Mouse (Mus musculus) CH12.LX (cell line): Measurements from ENCODE around the gene Mymk. TPM values are rescaled to one million over a fixed set of nuclear protein-coding genes. Genes with fewer than 3 reads are reported as not detected.

ENCODE experiments used
- DNase-seq: peaks from one replicate; pipeline ENCODE4 v3.0.0-alpha.2; 2013; ENCODE audit errors: extremely low read depth
- H3K27ac ChIP-seq: 2 replicates; pipeline ENCODE4 v1.5.1; 2012; ENCODE audit warnings: low read depth, mild to moderate bottlenecking, control low read depth, moderate library complexity; ENCODE audit not compliant: insufficient read depth
- H3K27me3 ChIP-seq: replicated peaks from 2 replicates; pipeline ENCODE3; 2012; ENCODE audit warnings: inconsistent platforms
- H3K36me3 ChIP-seq, 2 experiments: replicated peaks in 1 of 2; 2 replicates each; pipeline versions ENCODE3 to v1.6.1; 2012; ENCODE audit warnings: inconsistent platforms in 1 of 2, low read length in 1 of 2, mild to moderate bottlenecking in 1 of 2, mixed read lengths in 1 of 2, moderate library complexity in 1 of 2; ENCODE audit not compliant: control insufficient read depth in 1 of 2, insufficient read depth in 1 of 2
- H3K4me1 ChIP-seq, 2 experiments: 2 replicates each; pipeline ENCODE4 v1.6.1; 2012; ENCODE audit warnings: inconsistent platforms in 1 of 2, moderate library complexity in 1 of 2; ENCODE audit not compliant: insufficient read depth in 2 of 2, control insufficient read depth in 1 of 2
- H3K4me2 ChIP-seq: 2 replicates; pipeline ENCODE4 v1.6.1; 2012; ENCODE audit warnings: low read depth, mild to moderate bottlenecking, control low read depth; ENCODE audit not compliant: poor library complexity, insufficient read depth, severe bottlenecking
- H3K4me3 ChIP-seq, 3 experiments: fragments of 150-350 bp in 1 of 3; sonication (generic) in 1 of 3; replicated peaks in 1 of 3; 2 replicates each; pipeline versions ENCODE3 to v1.5.1; 2011 to 2012; ENCODE audit warnings: low read depth in 2 of 3, low read length in 2 of 3, mild to moderate bottlenecking in 2 of 3, moderate library complexity in 2 of 3, control low read depth in 1 of 3, improper control_type of control experiment in 1 of 3, inconsistent platforms in 1 of 3, mixed read lengths in 1 of 3; ENCODE audit not compliant: poor library complexity in 1 of 3
- H3K79me2 ChIP-seq: replicated peaks from 2 replicates; pipeline ENCODE4 v1.6.1; 2012; ENCODE audit warnings: mild to moderate bottlenecking, moderate library complexity; ENCODE audit not compliant: control insufficient read depth, poor library complexity, insufficient read depth, severe bottlenecking; ENCODE audit errors: extremely low read depth
- H3K9ac ChIP-seq: 2 replicates; pipeline ENCODE4 v1.6.1; 2012; ENCODE audit warnings: low read depth, mild to moderate bottlenecking, control low read depth, moderate library complexity; ENCODE audit not compliant: insufficient read depth
- H3K9me3 ChIP-seq: replicated peaks from 2 replicates; pipeline ENCODE3; 2012; ENCODE audit warnings: low read length, inconsistent platforms, mixed read lengths
- BHLHE40 ChIP-seq: IDR thresholded peaks from 2 replicates; pipeline ENCODE4 v1.6.1; 2011; ENCODE audit warnings: mild to moderate bottlenecking, low read depth, low read length, improper control_type of control experiment
- CHD1 ChIP-seq: IDR thresholded peaks from 2 replicates; pipeline ENCODE4 v1.6.1; 2012; ENCODE audit warnings: low read depth, low read length, improper control_type of control experiment, inconsistent platforms
- E2F4 ChIP-seq: IDR thresholded peaks from 2 replicates; pipeline ENCODE4 v1.6.1; 2011; ENCODE audit warnings: low read depth, low read length, improper control_type of control experiment; ENCODE audit not compliant: insufficient replicate concordance
- ELF1 ChIP-seq: IDR thresholded peaks from 2 replicates; pipeline ENCODE4 v1.6.1; 2014; ENCODE audit warnings: low read depth, mild to moderate bottlenecking, inconsistent platforms, low read length, improper control_type of control experiment
- EP300 ChIP-seq: IDR thresholded peaks from 2 replicates; pipeline ENCODE4 v1.6.1; 2011; ENCODE audit warnings: low read length, improper control_type of control experiment
- ETS1 ChIP-seq: conservative IDR thresholded peaks from 2 replicates; pipeline ENCODE4 v1.6.1; 2012; ENCODE audit warnings: low read depth, mild to moderate bottlenecking, inconsistent platforms, low read length, improper control_type of control experiment, moderate library complexity
- GABPA ChIP-seq: IDR thresholded peaks from 2 replicates; pipeline ENCODE4 v1.6.1; 2012; ENCODE audit warnings: low read depth, low read length, improper control_type of control experiment, inconsistent platforms; ENCODE audit not compliant: insufficient replicate concordance
- IRF4 ChIP-seq: IDR thresholded peaks from 2 replicates; pipeline ENCODE4 v1.6.1; 2014; ENCODE audit warnings: low read depth, mild to moderate bottlenecking, inconsistent platforms, low read length, improper control_type of control experiment
- KAT2A ChIP-seq: IDR thresholded peaks from 2 replicates; pipeline ENCODE4 v1.6.1; 2012; ENCODE audit warnings: low read length, improper control_type of control experiment, inconsistent platforms; ENCODE audit not compliant: insufficient replicate concordance
- MAX ChIP-seq: IDR thresholded peaks from 2 replicates; pipeline ENCODE4 v1.6.1; 2011; ENCODE audit warnings: low read length, improper control_type of control experiment
- MAZ ChIP-seq: IDR thresholded peaks from 2 replicates; pipeline ENCODE4 v1.6.1; 2012; ENCODE audit warnings: low read depth, mild to moderate bottlenecking, inconsistent platforms, low read length, improper control_type of control experiment, moderate library complexity
- MEF2A ChIP-seq: IDR thresholded peaks from 2 replicates; pipeline ENCODE4 v1.6.1; 2014; ENCODE audit warnings: low read depth, mild to moderate bottlenecking, inconsistent platforms, low read length, improper control_type of control experiment, borderline replicate concordance
- MXI1 ChIP-seq: IDR thresholded peaks from 2 replicates; pipeline ENCODE4 v1.6.1; 2011; ENCODE audit warnings: mild to moderate bottlenecking, low read depth, low read length, improper control_type of control experiment
- NELFE ChIP-seq: IDR thresholded peaks from 2 replicates; pipeline ENCODE4 v1.6.1; 2011; ENCODE audit warnings: low read depth, low read length, improper control_type of control experiment
- NRF1 ChIP-seq: IDR thresholded peaks from 2 replicates; pipeline ENCODE4 v1.6.1; 2014; ENCODE audit warnings: low read depth, mild to moderate bottlenecking, inconsistent platforms, low read length, improper control_type of control experiment, moderate library complexity
- POLR2A ChIP-seq: IDR thresholded peaks from 2 replicates; pipeline ENCODE4 v1.6.1; 2011; ENCODE audit warnings: low read depth, mild to moderate bottlenecking, improper control_type of control experiment, low read length
- POLR2AphosphoS2 ChIP-seq: IDR thresholded peaks from 2 replicates; pipeline ENCODE4 v1.6.1; 2011; ENCODE audit warnings: low read depth, low read length, improper control_type of control experiment
- RAD21 ChIP-seq: IDR thresholded peaks from 2 replicates; pipeline ENCODE4 v1.6.1; 2011; ENCODE audit warnings: low read depth, mild to moderate bottlenecking, low read length, improper control_type of control experiment, moderate library complexity
- RCOR1 ChIP-seq: conservative IDR thresholded peaks from 2 replicates; pipeline ENCODE4 v1.6.1; 2012; ENCODE audit warnings: low read depth, mild to moderate bottlenecking, inconsistent platforms, low read length, improper control_type of control experiment
- SIN3A ChIP-seq: IDR thresholded peaks from 2 replicates; pipeline ENCODE4 v1.6.1; 2012; ENCODE audit warnings: low read length, improper control_type of control experiment, inconsistent platforms
- SMC3 ChIP-seq: IDR thresholded peaks from 2 replicates; pipeline ENCODE4 v1.6.1; 2011; ENCODE audit warnings: low read depth, low read length, improper control_type of control experiment
- TBP ChIP-seq: conservative IDR thresholded peaks from 2 replicates; pipeline ENCODE4 v1.6.1; 2011; ENCODE audit warnings: low read depth, low read length, improper control_type of control experiment
- TCF12 ChIP-seq: IDR thresholded peaks from 2 replicates; pipeline ENCODE4 v1.6.1; 2014; ENCODE audit warnings: low read depth, mild to moderate bottlenecking, inconsistent platforms, low read length, improper control_type of control experiment
- UBTF ChIP-seq: IDR thresholded peaks from 2 replicates; pipeline ENCODE4 v1.6.1; 2012; ENCODE audit warnings: low read depth, mild to moderate bottlenecking, inconsistent platforms, low read length, improper control_type of control experiment, moderate library complexity
- USF1 ChIP-seq: IDR thresholded peaks from 2 replicates; pipeline ENCODE4 v1.6.1; 2014; ENCODE audit warnings: low read depth, mild to moderate bottlenecking, inconsistent platforms, low read length, improper control_type of control experiment
- ZC3H11A ChIP-seq: IDR thresholded peaks from 2 replicates; pipeline ENCODE4 v1.6.1; 2012; ENCODE audit warnings: low read depth, mild to moderate bottlenecking, inconsistent platforms, low read length, improper control_type of control experiment
- ZKSCAN1 ChIP-seq: IDR thresholded peaks from 2 replicates; pipeline ENCODE4 v1.6.1; 2012; ENCODE audit warnings: low read depth, inconsistent platforms, low read length, improper control_type of control experiment, borderline replicate concordance
- ZMIZ1 ChIP-seq: IDR thresholded peaks from 2 replicates; pipeline ENCODE4 v1.6.1; 2012; ENCODE audit warnings: low read depth, mild to moderate bottlenecking, inconsistent platforms, low read length, improper control_type of control experiment
- ZNF384 ChIP-seq: IDR thresholded peaks from 2 replicates; pipeline ENCODE4 v1.6.1; 2012; ENCODE audit warnings: low read depth, low read length, improper control_type of control experiment, inconsistent platforms
- dilution Hi-C: fragments of 300-500 bp; cut with MboI; formaldehyde crosslinking; loops from 2 replicates; pipeline ENCODE4 v1.14.3; 2020; ENCODE audit warnings: low sequenced_read_pairs; ENCODE audit not compliant: extremely low pct_unique_long_range_greater_than_20kb, extremely low pct_ligation_motif_present
- in situ Hi-C: fragments of 300-500 bp; cut with MboI; formaldehyde crosslinking; loops from 3 replicates; pipeline ENCODE4 v1.14.3; 2019; ENCODE audit warnings: low sequenced_read_pairs, low pct_ligation_motif_present, low pct_unique_long_range_greater_than_20kb, mixed read lengths
- polyA plus RNA-seq: library from polyadenylated mRNA; unstranded; fragments of >175 nt; gene quantifications from 2 replicates; pipeline ENCODE4 v1.2.1, GENCODE M21; 2012; ENCODE audit warnings: low read depth; ENCODE audit not compliant: insufficient read length
- total RNA-seq, 2 experiments: library from RNA; depleted of rRNA; stranded (reverse); fragments of 300-350 nt in 1 of 2; fragments of >200 nt in 1 of 2; gene quantifications; 2 replicates each; pipeline ENCODE4 v1.2.3; 2012 to 2014

Gene Mymk
- total and polyA plus RNA-seq, 3 experiments, result not detected

GRCm38 (mm10) chr2:27037008-27037407 lies 35.0 kb downstream of the Mymk start:
- in situ Hi-C loops (loop anchor here (5.0 kb wide), 1 partner anchor 395 kb away; no protein-coding TSS in a partner anchor), dilution Hi-C loops (no loop called here)
- TF ChIP-seq GABPA (no peak), MAZ (no peak), POLR2A (no peak), RAD21 (no peak), ETS1 (no peak), E2F4 (no peak), SMC3 (no peak), USF1 (no peak), ELF1 (no peak), NRF1 (no peak), MXI1 (no peak), UBTF (no peak), NELFE (no peak), KAT2A (no peak), ZMIZ1 (no peak), EP300 (no peak), TBP (no peak)
- no peak overlapping the region for H3K9ac ChIP-seq
- H3K27me3 ChIP-seq, result peaks cover 26% of the 10 kb centered on the region
- peaks cover 19 to 48% of the 10 kb centered on the region in 2 experiments for H3K4me1 ChIP-seq
- H3K4me2 ChIP-seq, result no peak overlapping the region
- H3K36me3 ChIP-seq, result no peaks in the 10 kb centered on the region
- H3K79me2 ChIP-seq, result no peaks in the 10 kb centered on the region
- no peak overlapping the region for H3K4me3 ChIP-seq
- H3K9me3 ChIP-seq, result no peaks in the 10 kb centered on the region
- peak; percentile 34 for DNase-seq
- H3K27ac ChIP-seq, result no peak overlapping the region

GRCm38 (mm10) chr2:27036003-27036402 lies 36.0 kb downstream of the Mymk start:
- H3K9me3 ChIP-seq, result no peaks in the 10 kb centered on the region
- H3K27me3 ChIP-seq, result peaks cover 17% of the 10 kb centered on the region
- H3K4me1 ChIP-seq, result peaks cover 19 to 48% of the 10 kb centered on the region in 2 experiments
- H3K27ac ChIP-seq, result no peak overlapping the region
- no peak for TF ChIP-seq USF1
- TF ChIP-seq RCOR1, result peak; percentile 46; the same call in 1 of the 2 replicates
- no peak for TF ChIP-seq SMC3
- no peak for TF ChIP-seq ZKSCAN1
- TF ChIP-seq IRF4, result peak; percentile 24; the same call in 1 of the 2 replicates
- TF ChIP-seq KAT2A, result no peak
- TF ChIP-seq ZC3H11A, result no peak
- no peak for TF ChIP-seq GABPA
- peak; percentile 64 for TF ChIP-seq BHLHE40
- TF ChIP-seq TBP, result no peak
- no peak for TF ChIP-seq SIN3A
- TF ChIP-seq EP300, result peak; percentile 62
- no peak for TF ChIP-seq RAD21
- no peak for TF ChIP-seq ZNF384
- TF ChIP-seq TCF12, result peak; percentile 80
- TF ChIP-seq POLR2AphosphoS2, result no peak
- no peak for TF ChIP-seq NELFE
- TF ChIP-seq MAX, result peak; percentile 39; the same call in 1 of the 2 replicates
- no peak for TF ChIP-seq MEF2A
- TF ChIP-seq MAZ, result peak; percentile 72; the same call in 1 of the 2 replicates
- no peak for TF ChIP-seq CHD1
- TF ChIP-seq, all 38 proteins: peak for 7
- dilution Hi-C loops, result no loop called here
- Histone ChIP-seq H3K36me3 (no peaks in the 10 kb centered on the region), H3K9ac (no peak overlapping the region), H3K4me2 (0 out of 2 replicates have a peak overlapping the region, but pooled peaks have one; percentile 32), H3K79me2 (no peaks in the 10 kb centered on the region), H3K4me3 (no peak overlapping the region)
- DNase-seq, result peak; percentile 45
- in situ Hi-C loops, result loop anchor here (5.0 kb wide), 1 partner anchor 394 kb away; no protein-coding TSS in a partner anchor
